Mouse (Mus musculus) liver, embryonic 14.5 days (tissue): ENCODE measurements at regions not wholly inside any gene's neighbourhood (a gene's known extent, or its start where the extent isn't known, plus 50 kb on each side); places are given as distances from the start of the nearest gene placed in this dataset.

Source experiments
- CTCF ChIP-seq: IDR thresholded peaks from 2 replicates; pipeline ENCODE4 v1.5.1; 2016; ENCODE audit warnings: antibody characterized with exemption, low read depth, control low read depth
- EP300 ChIP-seq: IDR thresholded peaks from 2 replicates; pipeline ENCODE4 v1.6.1; 2016; ENCODE audit warnings: antibody characterized with exemption, low read depth

GRCm38 (mm10) chr13:82915194-82915593 is 588.6 kb upstream of the Mef2c start:
- TF ChIP-seq EP300 = no peak
- TF ChIP-seq CTCF = no peak
